ENCODE assay signal across 9 mouse cellular contexts in genomic region chr5:75152791-75153625, GRCm38 (mm10). TPM values are rescaled to one million over a fixed set of nuclear protein-coding genes. Genes with fewer than 3 reads are reported as not detected.
A peak's percentile ranks its signal among the peaks of the same experiment; 100 is the strongest.
DNase-seq lines count a peak whose midpoint lies in the region; ATAC-seq lines count a peak whose summit lies in the region.
"Had no signal": no experiment of that assay in that cellular context is flagged by ENCODE, and none has a peak within 500 bp of the region (broad histone marks: within the 10 kb centered on the region; RNA-seq: fewer than 3 reads in every experiment).

No protein-coding gene starts in this region.

- no peak for ATAC-seq in forebrain, embryonic 12.5 days (ENCODE audit: low FRiP score)
- ATAC-seq in neural tube, embryonic 14.5 days (ENCODE audit: low read depth): no peak

- peaks cover 90% of the 10 kb centered on the region for H3K27me3 ChIP-seq in forebrain, embryonic 12.5 days
- peaks cover 85% of the 10 kb centered on the region for H3K27me3 ChIP-seq in hindbrain, embryonic 10.5 days (ENCODE audit: insufficient read depth, poor library complexity, severe bottlenecking)
- peaks cover 20% of the 10 kb centered on the region for H3K27me3 ChIP-seq in neural tube, embryonic 14.5 days (ENCODE audit: control insufficient read depth, insufficient read depth, low read length)

- H3K4me1 ChIP-seq in forebrain, embryonic 12.5 days: peaks cover 72% of the 10 kb centered on the region
- peaks cover 73% of the 10 kb centered on the region for H3K4me1 ChIP-seq in hindbrain, embryonic 10.5 days (replicated peaks)
- H3K4me1 ChIP-seq in neural tube, embryonic 14.5 days (ENCODE audit: control insufficient read depth, insufficient read depth, low read length): peaks cover 15% of the 10 kb centered on the region

- no peaks in the 10 kb centered on the region for H3K36me3 ChIP-seq in forebrain, embryonic 12.5 days (replicated peaks)
- no peaks in the 10 kb centered on the region for H3K36me3 ChIP-seq in hindbrain, embryonic 10.5 days
- H3K36me3 ChIP-seq in neural tube, embryonic 14.5 days (ENCODE audit: control insufficient read depth, insufficient read depth, low read length): no peaks in the 10 kb centered on the region

- peak overlapping the region; percentile 66 for H3K27ac ChIP-seq in forebrain, embryonic 12.5 days
- peak overlapping the region; percentile 85 for H3K27ac ChIP-seq in hindbrain, embryonic 10.5 days
- H3K27ac ChIP-seq in neural tube, embryonic 14.5 days (ENCODE audit: low read depth, low read length): peak overlapping the region; percentile 16; the same call in 1 of the 2 replicates
- H3K27ac ChIP-seq: macrophage had no signal

- DNase-seq in urinary bladder, postnatal 14 days (ENCODE audit: low spot score): peak; percentile 55
- no peak for DNase-seq in urinary bladder, postnatal 10 days (ENCODE audit: low spot score)
- DNase-seq in hindbrain, embryonic 10.5 days (ENCODE audit: low spot score): peak; percentile 74
- peak; percentile 47 for DNase-seq in liver
- no peak for DNase-seq in layer of hippocampus, adult 11-12 months (ENCODE audit: low spot score)
- DNase-seq in spleen, postnatal 4 days (ENCODE audit: low spot score in 2 of 2): no peak

- H3K9me3 ChIP-seq in forebrain, embryonic 12.5 days: no peaks in the 10 kb centered on the region
- H3K9me3 ChIP-seq in hindbrain, embryonic 10.5 days: no peaks in the 10 kb centered on the region
- H3K9me3 ChIP-seq in neural tube, embryonic 14.5 days (ENCODE audit: control insufficient read depth, low read length): no peaks in the 10 kb centered on the region

- under 1% methylated on average over 70 of the region's 72 CpGs for WGBS in forebrain, embryonic 12.5 days
- under 1% methylated on average over 72 of the region's 72 CpGs for WGBS in hindbrain, embryonic 10.5 days
- under 1% methylated on average over 72 of the region's 72 CpGs for WGBS in neural tube, embryonic 14.5 days

- peak overlapping the region; percentile 47 for H3K4me3 ChIP-seq in forebrain, embryonic 12.5 days (replicated peaks)
- peak overlapping the region; percentile 60 for H3K4me3 ChIP-seq in hindbrain, embryonic 10.5 days
- peak overlapping the region; percentile 18 for H3K4me3 ChIP-seq in neural tube, embryonic 14.5 days (ENCODE audit: low read depth, low read length)

- H3K4me2 ChIP-seq in forebrain, embryonic 12.5 days: peak overlapping the region; percentile 87
- H3K4me2 ChIP-seq in neural tube, embryonic 14.5 days (ENCODE audit: low read depth, low read length): peak overlapping the region; percentile 20; the same call in 1 of the 2 replicates

- H3K9ac ChIP-seq in forebrain, embryonic 12.5 days: peak overlapping the region; percentile 40; the same call in 1 of the 2 replicates
- peak overlapping the region; percentile 32; the same call in 1 of the 2 replicates for H3K9ac ChIP-seq in neural tube, embryonic 14.5 days (replicated peaks; ENCODE audit: low read depth, low read length)

RNA-seq across cellular contexts. Expression of gene Pdgfra, which starts 0.9 kb away (rescaled TPM):
- 15.7 and 18.9 TPM in 2 replicates for polyA plus RNA-seq in forebrain, embryonic 12.5 days (2016; fragmentation: Nextera tagmentation; extraction: Ambion mirVana)
- 20.4 and 23.3 TPM in 2 replicates for polyA plus RNA-seq in hindbrain, embryonic 10.5 days (2016; fragmentation: Nextera tagmentation; extraction: Ambion mirVana)
- 11.6 and 23.2 TPM in 2 replicates for polyA plus RNA-seq in neural tube, embryonic 14.5 days (2014; fragmentation: Nextera tagmentation; extraction: Ambion mirVana)
- polyA plus RNA-seq: macrophage had no signal

Comparison
In these comparisons a context has a peak if more than half of its experiments do, and no peak if none do; other contexts are left out.
1. DNase-seq: peak in urinary bladder, postnatal 14 days (single experiment), hindbrain, embryonic 10.5 days (single experiment) and liver (single experiment); none in urinary bladder, postnatal 10 days (single experiment), layer of hippocampus, adult 11-12 months (single experiment) and spleen, postnatal 4 days (0 of 2).
2. H3K27ac ChIP-seq: peak in every context shown above with its lines; median percentile 85 in hindbrain, embryonic 10.5 days; 66 in forebrain, embryonic 12.5 days; 16 in neural tube, embryonic 14.5 days.
3. Peak in every context shown above with its lines, with median percentiles within 50 percentile points of each other: H3K4me3 ChIP-seq.